Mouse (Mus musculus) megakaryocyte, adult 5-6 weeks (primary cell): ENCODE results near the gene Tor1b. TPM values are rescaled to one million over a fixed set of nuclear protein-coding genes. Genes with fewer than 3 reads are reported as not detected.
"Not testable (repeated sequence)": the region's sequence is repeated elsewhere in the genome, so short reads cannot be mapped to it uniquely, and the experiment has no call there.

Experiments used
- ATAC-seq: 2 replicates; pipeline ENCODE4 v1.8.0; 2016; ENCODE audit warnings: mild to moderate bottlenecking, inconsistent platforms; ENCODE audit not compliant: poor library complexity, severe bottlenecking
- total RNA-seq, 2 experiments: library from RNA; stranded (forward) in 1 of 2; stranded (reverse) in 1 of 2; fragments of 153-499, 151-499 nt in 1 of 2; fragments of 221-1000, 200-1000 nt in 1 of 2; gene quantifications; 2 replicates each; pipeline versions ENCODE4 v1.2.3 to v1.2.4; 2015 to 2017

The Tor1b gene
- total RNA-seq, 2 experiments from 2014 or later: 32.7 to 40.3 TPM

DNA sequence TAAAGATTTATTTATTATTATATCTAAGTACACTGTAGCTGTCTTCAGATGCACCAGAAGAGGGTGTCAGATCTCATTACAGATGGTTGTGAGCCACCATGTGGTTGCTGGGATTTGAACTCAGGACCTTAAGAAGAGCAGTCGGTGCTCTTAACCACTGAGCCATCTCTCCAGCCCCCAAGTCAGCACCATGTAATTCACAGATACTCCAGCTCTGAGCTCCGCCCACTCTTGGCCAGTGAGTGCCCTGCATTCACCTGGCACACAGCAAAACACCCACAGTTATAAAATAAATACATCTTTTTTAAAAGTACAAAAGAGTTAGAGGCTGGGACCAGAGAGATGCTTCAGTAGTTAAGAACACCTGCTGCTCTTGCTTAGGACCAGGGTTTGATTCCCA is 21.9 kb upstream of the Tor1b start:
- ATAC-seq: not testable (repeated sequence)

DNA sequence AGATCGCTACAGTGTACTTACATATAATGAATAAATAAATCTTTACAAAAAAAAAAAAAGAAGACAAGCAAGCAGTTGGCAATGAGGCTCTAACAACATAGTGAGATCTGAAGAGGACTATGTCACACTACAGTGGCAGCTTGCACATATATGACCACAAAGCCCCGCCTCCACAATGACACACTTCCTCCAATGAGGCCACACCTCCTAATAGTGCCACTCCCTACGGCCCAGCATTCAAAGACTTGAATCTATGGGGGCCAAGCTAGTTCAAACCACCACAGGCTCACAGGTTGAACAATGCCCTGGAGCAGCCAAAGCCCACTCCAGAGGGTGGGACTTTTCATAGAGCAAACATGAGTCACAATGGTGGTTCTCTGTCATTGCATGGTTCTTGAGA is 20.8 kb upstream of the Tor1b start:
- ATAC-seq: no peak

DNA sequence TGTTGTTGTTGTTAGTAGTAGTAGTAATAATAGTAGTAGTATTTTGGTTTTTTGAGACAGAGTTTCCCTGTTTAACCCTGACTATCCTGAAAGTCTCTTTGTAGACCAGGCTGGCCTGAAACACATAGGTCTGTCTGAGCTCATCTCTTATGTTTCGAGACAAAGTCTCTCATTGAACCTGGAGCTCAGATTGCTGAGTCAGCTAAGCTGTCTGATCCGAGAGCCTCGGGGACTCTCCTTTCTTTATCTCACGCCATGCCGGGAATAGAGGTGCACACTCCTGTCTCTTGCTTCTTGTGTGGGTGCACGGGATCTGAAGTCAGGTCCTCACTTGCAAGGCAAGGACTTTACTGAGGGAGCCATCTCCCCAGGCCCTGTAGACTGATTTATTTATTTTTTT is 19.7 kb upstream of the Tor1b start:
- no peak for ATAC-seq

DNA sequence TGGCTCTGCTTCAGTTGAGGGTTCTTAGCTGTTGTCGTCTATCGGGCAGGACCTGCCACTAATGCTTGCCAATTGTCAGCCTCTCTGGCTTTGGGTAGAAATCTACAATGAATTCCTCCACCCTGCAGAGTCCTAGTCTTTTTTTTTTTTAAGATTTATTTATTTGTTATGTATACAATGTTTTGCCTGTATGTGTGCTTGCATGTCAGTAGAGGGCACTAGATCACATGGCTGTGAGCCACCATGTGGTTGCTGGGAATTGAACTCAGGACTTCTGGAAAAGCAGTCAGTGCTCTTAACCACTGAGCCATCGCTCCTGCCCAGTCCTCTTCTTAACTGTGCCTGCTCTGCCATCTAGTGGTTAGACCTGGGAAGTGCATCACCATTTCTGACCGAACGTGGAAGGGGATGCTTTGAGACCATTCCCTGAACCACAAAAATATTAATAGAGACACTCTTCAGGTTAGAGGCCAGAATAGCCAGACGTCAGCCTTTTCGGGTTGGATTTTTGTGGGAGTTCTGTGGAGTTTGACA is 18.8 kb upstream of the Tor1b start:
- ATAC-seq: peak; percentile 76

DNA sequence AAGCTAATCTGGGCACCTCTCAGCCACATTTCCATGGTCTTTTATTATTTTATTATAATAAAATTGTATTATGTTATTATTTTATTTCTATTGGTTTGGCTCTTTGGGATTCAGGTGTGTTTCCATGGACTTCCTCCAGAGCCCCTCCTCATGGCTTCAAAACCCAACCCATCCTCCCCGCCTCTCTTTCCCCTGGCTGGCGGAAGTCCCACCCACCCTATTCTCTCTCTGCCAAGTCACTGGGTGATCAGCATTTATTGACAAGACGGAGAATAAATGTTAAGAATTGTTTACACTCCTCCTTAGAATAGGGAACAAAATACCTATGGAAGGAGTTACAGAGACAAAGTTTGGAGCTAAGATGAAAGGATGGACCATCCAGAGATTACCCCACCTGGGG is 16.0 kb upstream of the Tor1b start:
- no peak for ATAC-seq

DNA sequence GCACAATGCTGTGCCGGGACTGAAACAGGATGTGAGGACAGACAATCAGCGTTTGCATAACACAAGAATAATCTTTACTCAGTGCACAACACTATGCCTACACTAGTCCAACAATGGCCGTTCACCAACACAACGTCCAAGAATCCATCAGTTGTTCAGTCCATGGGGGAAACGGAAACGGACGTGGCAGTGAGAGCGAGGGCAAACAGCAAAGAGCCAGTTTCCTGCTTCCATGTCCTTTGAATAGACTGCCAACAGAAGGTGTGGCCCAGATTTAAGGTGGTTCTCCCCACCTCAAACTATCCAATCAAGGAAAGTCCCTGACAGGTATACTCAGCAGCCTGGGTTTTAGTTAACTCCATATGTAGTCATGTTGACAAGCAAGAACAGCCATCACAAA is 15.0 kb upstream of the Tor1b start:
- no peak for ATAC-seq

DNA sequence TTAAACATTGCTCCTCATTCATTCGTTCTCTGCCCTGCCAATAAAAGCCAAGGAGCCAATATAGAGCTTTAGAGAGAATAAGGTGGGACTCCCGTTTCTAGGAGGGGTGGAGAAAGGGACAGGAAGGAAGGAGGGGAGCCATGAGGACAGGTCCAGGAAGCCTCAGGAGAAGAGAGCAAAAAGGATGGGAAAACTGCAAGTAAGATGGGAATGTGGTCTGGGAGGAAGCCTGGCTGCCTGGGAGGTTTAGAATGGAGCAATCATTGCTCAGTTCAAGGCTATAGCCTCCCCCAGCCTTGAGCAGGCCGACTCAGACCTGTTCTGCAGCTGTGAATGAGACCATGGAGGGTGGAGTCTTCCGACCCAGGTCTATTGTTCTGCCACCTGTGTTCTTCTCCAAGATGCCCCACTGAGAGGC is 14.2 kb upstream of the Tor1b start:
- ATAC-seq: no peak

DNA sequence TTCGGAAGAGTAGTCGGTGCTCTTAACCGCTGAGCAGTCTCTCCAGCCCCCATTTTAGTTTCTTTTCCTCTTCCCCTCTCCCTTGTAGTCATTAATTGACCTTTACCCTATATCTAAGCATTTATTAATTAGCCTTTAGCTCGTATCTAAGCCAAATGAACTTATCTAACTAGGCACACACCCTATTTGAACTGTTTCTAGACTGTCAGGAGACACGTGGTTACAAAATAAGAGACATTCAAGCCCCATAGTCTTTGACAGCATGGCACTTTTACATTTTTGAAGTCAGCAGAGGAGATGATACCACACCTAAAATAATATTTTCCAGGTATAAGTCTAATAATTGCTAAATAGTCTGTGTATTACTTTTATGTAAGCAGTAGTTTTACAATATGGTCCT is 11.2 kb upstream of the Tor1b start:
- no peak for ATAC-seq

DNA sequence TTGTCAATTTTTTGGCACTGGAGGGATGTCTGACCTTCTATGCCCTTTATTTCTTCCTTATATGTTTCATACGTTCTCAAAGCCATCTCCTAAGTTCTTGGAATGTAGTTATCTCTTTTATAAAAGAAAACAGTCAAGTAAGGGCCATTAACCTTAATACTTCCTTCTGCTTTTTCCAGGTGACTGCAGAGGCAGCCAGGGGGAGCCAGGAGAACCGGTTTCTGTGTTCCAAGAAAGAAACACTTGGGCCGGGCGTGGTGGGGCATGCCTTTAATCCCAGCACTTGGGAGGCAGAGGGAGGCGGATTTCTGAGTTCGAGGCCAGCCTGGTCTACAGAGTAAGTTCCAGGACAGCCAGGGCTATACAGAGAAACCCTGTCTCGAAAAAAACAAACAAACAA is 10.6 kb upstream of the Tor1b start:
- not testable (repeated sequence) for ATAC-seq

DNA sequence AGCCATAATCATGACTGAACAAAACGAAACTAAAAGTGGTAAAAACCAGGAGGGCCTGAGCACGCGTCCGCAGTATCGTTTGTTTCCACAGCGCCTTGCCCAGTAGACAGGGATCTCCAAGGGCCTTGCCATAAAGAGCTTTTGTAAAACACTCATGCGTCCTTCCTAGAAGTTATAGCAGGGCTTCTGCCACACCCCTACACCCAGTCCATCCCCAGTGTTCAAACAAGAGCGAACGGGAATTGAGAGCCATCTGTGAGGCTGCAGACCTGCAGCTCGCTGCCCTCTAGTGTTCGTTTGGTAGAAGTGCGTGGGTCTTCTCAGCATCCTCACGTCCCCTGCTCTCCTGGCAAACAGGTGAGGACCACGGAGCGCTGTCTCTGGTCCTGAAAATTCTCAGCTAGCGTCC is 10.2 kb upstream of the Tor1b start:
- ATAC-seq: peak; percentile 100

DNA sequence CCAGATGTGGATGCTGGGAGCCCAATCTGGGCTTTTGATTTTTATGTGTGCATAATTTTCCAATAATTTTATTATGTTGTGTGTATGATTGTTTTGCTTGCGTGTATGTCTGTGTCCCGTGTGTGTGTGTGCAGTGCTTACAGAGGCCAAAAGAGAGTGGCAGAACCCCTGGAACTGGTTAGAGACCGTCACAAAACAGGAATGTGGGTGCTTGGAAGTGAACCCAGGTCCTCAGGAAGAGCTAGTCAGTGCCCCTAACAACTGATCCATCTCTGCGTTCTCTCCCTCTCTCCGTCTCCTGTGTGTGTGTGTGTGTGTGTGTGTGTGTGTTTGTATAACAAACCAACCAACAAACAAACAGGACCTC is 319 bp upstream of the Tor1b start:
- ATAC-seq: no peak

DNA sequence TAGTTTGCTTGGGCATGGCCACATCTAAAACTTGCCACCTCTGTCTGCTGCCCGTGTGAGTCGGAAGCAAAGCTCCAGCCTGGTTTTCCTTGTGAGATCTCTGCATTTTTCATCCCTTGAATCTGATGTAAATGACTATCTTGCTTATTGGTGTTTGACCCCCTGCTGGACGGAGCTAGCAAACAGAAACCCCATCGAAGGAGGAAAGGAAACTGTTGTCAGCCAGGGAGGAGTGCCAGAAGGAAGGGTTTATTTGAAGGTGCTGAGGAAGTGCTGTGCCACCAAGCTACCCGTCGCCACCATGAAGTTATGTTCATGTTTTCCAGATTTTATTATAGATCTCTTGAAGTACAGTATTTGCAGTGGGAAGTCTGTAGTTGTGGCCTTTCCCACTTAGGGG is 2.0 kb downstream of the Tor1b start:
- ATAC-seq: peak; percentile 38; the same call in 1 of the 2 replicates

DNA sequence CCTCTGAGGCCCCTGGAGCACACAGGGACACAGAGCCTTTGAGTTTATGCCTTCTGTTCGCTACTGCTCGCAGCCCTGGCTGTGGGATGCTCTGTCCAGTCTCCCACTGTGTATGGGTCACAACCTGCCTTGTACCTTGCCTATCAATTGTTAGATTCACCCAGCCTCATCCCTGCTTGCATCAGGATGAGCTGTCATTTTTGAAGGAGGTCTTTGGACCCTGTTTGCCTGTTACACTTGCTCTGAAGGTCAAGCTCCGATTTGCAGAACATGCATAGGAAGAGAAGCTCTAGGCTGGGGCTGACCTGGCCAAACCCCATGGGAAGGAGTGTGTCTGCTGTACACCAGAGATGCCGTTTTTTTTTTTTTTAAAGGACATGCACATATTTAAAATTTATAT is 4.8 kb downstream of the Tor1b start:
- ATAC-seq: no peak

DNA sequence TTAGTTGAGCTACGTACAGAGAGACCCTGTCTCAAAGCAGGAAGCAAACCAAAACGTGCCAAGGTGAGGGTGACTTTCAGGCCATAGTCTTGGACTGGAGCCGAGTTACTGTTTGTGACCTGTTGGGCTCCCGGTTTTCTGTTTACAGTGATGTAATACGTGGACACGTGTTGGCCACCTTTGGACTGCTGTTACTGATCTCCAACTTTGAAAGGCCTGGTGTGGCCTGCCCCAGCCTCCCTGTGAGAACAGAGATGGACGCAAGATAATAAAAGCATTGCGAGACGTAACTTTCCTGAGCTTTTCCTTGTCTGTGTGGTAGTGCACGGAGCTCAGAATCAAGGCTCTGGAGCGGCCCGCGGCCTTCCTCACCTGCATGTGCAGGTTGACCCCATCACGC is 6.0 kb downstream of the Tor1b start:
- no peak for ATAC-seq

DNA sequence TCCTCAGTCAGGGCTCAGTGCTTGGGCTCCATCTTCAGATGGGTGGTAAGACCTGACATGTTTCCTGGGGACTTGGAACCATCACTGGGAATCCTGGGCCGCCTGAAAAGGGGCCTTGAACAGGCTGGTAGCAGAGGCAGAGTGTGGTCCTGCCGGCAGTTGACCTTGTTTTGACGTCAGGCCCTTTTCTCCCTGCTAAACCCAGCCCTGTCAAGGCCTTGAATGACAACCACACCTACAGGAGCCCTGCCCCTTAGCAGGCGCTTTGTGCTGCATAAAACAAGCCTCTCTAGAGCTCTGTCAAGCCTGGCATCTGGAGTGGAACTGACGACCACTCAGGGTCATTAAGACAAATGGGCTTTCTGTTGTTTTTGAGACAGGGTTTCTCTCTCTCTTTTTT is 7.1 kb downstream of the Tor1b start:
- ATAC-seq: no peak

DNA sequence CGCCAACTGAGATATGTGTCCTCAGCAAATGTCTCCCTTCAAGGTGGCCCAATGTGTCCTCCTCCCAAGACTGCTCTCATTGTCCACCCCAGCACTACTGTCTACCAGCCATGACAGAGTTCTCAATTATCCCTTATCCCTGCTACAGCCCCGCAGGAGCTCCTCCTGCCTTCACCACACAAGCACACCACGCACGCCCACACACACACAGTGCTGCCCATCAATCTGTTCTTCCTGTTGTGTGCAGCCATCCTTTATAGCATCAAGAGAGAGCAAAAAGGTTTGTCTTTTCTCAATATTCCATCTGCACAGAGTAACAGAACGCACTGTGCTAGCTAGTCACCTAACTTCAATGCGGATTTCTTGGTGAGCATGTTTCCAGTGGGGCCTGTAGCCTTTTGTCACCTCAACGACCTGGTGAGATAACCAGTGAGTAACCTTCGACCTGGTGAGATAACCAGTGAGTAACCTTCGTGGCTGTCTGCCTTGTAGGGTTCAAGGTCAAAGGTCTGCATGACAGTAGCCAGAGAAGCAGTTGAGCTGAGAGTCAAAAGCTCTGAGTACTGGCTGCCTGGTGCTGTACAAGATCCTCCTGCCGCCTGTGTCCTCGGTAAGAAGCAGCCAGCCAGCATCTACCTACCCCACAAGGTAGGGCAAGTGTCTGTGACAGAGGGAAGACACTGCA is 10.0 kb downstream of the Tor1b start:
- no peak for ATAC-seq

DNA sequence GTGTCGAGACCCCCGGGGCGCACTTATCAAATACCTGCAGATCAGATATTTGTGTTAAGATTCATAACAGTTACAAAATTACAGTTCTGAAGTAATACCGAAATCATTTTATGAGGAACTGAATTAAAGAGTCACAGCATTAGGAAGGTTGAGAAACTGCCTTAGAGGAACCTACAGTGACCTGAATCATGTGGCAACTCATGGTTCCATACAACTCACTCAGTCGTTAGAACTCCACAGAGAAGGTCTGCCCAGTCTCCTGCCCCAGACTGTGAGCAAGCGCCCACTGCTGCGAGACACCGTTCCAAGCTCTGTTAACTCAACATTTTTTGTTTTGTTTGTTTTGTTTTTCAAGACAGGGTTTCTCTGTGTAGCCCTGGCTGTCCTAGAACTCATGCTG is 12.9 kb downstream of the Tor1b start:
- peak; percentile 77 for ATAC-seq

DNA sequence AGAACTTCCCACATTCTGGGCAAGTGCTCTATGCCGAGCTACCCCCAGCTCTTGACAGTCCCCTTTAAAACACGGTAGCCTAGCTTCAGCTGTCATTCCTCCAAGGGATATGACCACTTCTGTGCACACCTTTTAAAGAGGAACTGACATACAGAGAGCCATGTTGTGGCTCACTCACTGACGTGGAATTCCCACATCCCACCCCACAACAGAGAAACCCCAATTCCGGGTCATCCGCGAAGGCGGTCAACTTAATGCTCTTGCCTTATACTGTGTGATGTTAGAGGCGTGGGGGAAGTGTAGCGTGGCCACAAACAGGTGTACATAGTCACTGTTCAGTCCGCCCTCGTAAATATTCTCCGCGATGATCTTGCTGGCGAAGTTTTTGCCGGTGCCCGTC is 14.1 kb downstream of the Tor1b start:
- ATAC-seq: peak; percentile 28

DNA sequence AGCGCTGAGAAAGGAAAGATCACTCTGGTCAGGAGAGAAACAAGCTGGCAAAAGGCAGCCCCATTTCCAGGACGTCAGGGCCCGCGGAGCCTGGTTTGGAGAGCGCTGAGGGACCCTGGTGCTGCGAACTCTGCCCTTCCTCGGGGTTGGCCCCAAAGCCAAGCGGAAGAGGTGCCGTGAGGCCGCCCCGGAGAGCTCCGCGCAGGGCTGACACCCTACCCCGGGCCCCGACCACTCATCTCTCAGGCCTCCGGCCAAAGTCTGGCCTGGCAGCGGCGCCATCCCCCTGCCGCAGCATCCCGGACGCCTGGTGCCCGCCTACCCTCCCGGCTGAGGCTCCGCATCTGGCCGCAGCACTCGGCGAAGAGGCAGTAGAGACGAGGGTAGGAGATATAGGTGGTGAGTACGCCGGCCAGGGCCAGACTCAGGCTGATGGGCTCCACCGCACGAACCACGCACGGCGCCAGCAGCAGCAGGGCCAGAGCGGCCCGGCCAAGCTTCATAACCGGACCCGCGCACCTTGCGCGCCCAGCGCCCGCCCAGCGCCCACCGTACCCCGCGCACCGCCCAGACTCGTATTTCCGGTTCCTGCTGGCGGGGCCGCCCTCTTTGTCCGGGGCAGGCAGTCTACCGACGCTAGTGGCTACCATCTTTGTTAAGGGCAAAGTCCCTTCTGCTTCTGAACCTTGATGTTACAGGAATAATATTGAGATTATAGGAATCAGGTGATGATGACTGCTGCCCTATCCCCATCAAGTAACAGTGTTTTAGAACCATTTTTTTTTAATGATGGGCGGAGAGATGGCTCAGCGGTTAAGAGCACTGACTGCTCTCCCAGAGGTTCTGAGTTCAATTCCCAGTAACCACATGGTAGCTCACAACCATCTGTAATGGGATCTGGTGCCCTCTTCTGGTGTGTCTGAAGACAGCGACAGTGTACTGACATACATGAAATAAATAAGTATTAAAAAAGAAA is 14.9 kb downstream of the Tor1b start, which contains the start of gene Tor1a:
Tor1a (minus strand) TSS at position 582 of the 976 bp plus-strand sequence.
- ATAC-seq: peak; percentile 84

DNA sequence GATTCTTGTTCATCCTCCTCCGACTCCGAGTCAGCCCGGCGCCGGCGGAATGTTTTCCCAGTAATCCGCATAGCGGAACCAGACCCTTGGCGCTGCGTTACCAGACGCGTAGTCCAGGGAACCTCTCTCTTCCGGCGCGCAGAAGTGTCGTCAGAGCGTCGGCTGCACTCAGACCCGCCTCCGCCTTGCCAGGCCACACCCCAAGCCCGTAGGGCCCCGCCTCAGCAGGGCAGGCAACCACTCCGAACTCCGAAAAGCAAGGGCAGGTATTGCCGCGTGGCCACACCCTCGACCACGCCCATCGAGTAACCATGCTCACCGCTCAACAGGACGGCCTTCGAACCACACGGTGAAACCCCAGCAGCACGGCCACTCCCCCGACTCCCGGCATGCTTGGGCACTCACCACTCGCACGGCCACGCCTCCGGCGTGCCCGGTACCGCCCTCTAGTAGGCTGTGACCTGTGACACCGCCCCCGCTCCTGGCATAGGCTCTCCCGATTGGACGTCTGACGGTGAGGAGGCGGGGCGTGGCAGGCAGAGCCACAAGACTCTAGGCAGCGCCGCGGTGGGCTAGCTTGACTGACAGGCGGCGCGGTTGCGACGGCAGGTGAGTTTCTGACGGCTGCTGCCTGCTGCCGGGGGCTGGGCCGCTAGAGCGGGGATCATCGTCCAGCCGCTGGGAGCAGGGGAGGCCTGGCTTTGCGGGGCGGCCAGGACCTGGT is 29.2 kb downstream of the Tor1b start, which contains the start of the genes BC005624 and Usp20:
BC005624 (minus strand) TSS at position 412 of the 724 bp plus-strand sequence.
Usp20 (plus strand) TSS at position 490 of the 724 bp plus-strand sequence.
- peak; percentile 93 for ATAC-seq

DNA sequence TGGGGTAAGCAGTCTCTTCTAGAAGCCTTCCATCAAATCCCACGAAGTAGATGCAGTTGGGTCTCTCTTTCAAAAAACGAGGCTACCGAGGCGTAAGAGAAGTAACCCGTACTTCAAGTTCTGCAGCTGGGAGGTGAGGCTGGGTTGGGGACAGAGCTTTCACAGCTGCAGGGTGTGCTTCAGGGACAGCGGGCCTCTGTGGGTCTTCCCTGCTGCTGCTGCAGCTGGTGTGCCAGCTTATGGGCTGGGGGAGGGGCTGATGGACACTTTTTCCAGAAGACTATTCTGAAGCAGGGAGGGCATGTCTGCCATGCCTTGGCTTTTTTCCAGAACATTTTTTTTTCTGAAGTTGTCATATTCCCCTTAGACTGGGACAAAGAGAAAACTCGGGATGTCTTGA is 30.3 kb downstream of the Tor1b start:
- ATAC-seq: no peak
